Comparison of ENCODE assay signal across 47 mouse cellular contexts in genomic region chr17:81412736-81413135, GRCm38 (mm10). TPM values are rescaled to one million over a fixed set of nuclear protein-coding genes. Genes with fewer than 3 reads are reported as not detected.
"Had no signal": no experiment of that assay in that cellular context is flagged by ENCODE, and none has a peak within 500 bp of the region (broad histone marks: within the 10 kb centered on the region; RNA-seq: fewer than 3 reads in every experiment).

No protein-coding gene starts in this region.

- DNase-seq: left cerebral cortex, postnatal 4 days; liver; liver, embryonic 13.5 days; liver, postnatal 0 days; lung, adult 18-20 months; lung, adult 2 months; lung, embryonic 14.5 days; lung, postnatal 10 days; lung, postnatal 14 days; lung, postnatal 36 days; lung, postnatal 4 days; midbrain, embryonic 14.5 days had no signal

- H3K4me1 ChIP-seq: limb, embryonic 10.5 days; limb, embryonic 15.5 days; liver, embryonic 12.5 days; liver, embryonic 13.5 days; liver, embryonic 15.5 days; lung, embryonic 15.5 days; megakaryocyte, embryonic 14.5 days; midbrain, embryonic 10.5 days; midbrain, embryonic 12.5 days; midbrain, embryonic 13.5 days; midbrain, embryonic 15.5 days; neural tube, embryonic 12.5 days had no signal

- H3K9ac ChIP-seq: limb, embryonic 12.5 days; limb, embryonic 13.5 days; limb, embryonic 15.5 days; liver, embryonic 12.5 days; liver, embryonic 13.5 days; liver, embryonic 14.5 days; liver, embryonic 15.5 days; liver, postnatal 0 days; lung, embryonic 14.5 days; lung, embryonic 15.5 days; midbrain, embryonic 12.5 days; midbrain, embryonic 13.5 days; midbrain, embryonic 15.5 days; neural tube, embryonic 12.5 days; neural tube, embryonic 13.5 days had no signal

- ATAC-seq: liver, embryonic 12.5 days; liver, postnatal 0 days; lung, postnatal 0 days; midbrain, embryonic 13.5 days; midbrain, embryonic 15.5 days; midbrain, embryonic 16.5 days had no signal

- H3K27ac ChIP-seq: limb, embryonic 10.5 days; limb, embryonic 12.5 days; limb, embryonic 13.5 days; limb, embryonic 15.5 days; liver, embryonic 12.5 days; liver, embryonic 13.5 days; liver, embryonic 14.5 days; liver, embryonic 15.5 days; lung, embryonic 15.5 days; macrophage; midbrain, embryonic 10.5 days; midbrain, embryonic 12.5 days; midbrain, embryonic 13.5 days; midbrain, embryonic 15.5 days; neural tube, embryonic 12.5 days; neural tube, embryonic 13.5 days had no signal

- H3K27me3 ChIP-seq: limb, embryonic 12.5 days; limb, embryonic 13.5 days; limb, embryonic 15.5 days; liver, embryonic 12.5 days; liver, embryonic 13.5 days; liver, embryonic 15.5 days; lung, embryonic 15.5 days; midbrain, embryonic 12.5 days; midbrain, embryonic 13.5 days; midbrain, embryonic 15.5 days; neural tube, embryonic 12.5 days; neural tube, embryonic 13.5 days had no signal

- H3K4me3 ChIP-seq: limb, embryonic 10.5 days; limb, embryonic 12.5 days; limb, embryonic 13.5 days; limb, embryonic 15.5 days; liver, embryonic 12.5 days; liver, embryonic 13.5 days; liver, embryonic 15.5 days; lung, embryonic 15.5 days; megakaryocyte, embryonic 14.5 days; midbrain, embryonic 10.5 days; midbrain, embryonic 12.5 days; midbrain, embryonic 13.5 days; midbrain, embryonic 15.5 days; myocyte; neural tube, embryonic 12.5 days; neural tube, embryonic 13.5 days had no signal

- H3K36me3 ChIP-seq: liver, embryonic 12.5 days; liver, embryonic 13.5 days; liver, embryonic 15.5 days; midbrain, embryonic 10.5 days; midbrain, embryonic 12.5 days had no signal

RNA-seq across cellular contexts. Expression of gene Gm11096, which starts 28.8 kb away (rescaled TPM):
- total RNA-seq: left cerebral cortex, postnatal 14 days; left cerebral cortex, postnatal 25 days; left cerebral cortex, postnatal 36 days; left cerebral cortex, postnatal 4 days; liver, adult 2 months; megakaryocyte progenitor cell, adult 5-6 weeks; megakaryocyte, adult 5-6 weeks; megakaryocyte-erythroid progenitor cell, adult 5-6 weeks; midbrain, postnatal 0 days; monocyte, adult 5-6 weeks had no signal
- polyA plus RNA-seq: limb, embryonic 10.5 days; limb, embryonic 11.5 days; limb, embryonic 12.5 days; limb, embryonic 13.5 days; limb, embryonic 14.5 days; limb, embryonic 15.5 days; liver, adult 2 months; liver, embryonic 11.5 days; liver, embryonic 12.5 days; liver, embryonic 13.5 days; liver, embryonic 14.5 days; liver, embryonic 15.5 days; liver, embryonic 16.5 days; liver, postnatal 0 days; lung, adult 2 months; lung, embryonic 14.5 days; lung, embryonic 15.5 days; lung, embryonic 16.5 days; lung, postnatal 0 days; macrophage; midbrain, embryonic 10.5 days; midbrain, embryonic 11.5 days; midbrain, embryonic 12.5 days; midbrain, embryonic 13.5 days; midbrain, embryonic 14.5 days; midbrain, embryonic 15.5 days; midbrain, embryonic 16.5 days; midbrain, postnatal 0 days; myocyte; neural tube, embryonic 11.5 days; neural tube, embryonic 12.5 days; neural tube, embryonic 13.5 days had no signal
